Mouse (Mus musculus) cerebellum, adult 9-11 months (tissue): ENCODE results near the gene Ambra1.
A peak's percentile ranks its signal among the peaks of the same experiment; 100 is the strongest.

Source experiments
- DNase-seq: peaks from one replicate; pipeline ENCODE4 v3.0.0; 2022

Ambra1 gene

GRCm38 (mm10) chr2:91876000-91876805, 146.3 kb downstream of the Ambra1 start:
- DNase-seq = no peak

- DNase-seq = no peak
These were observed 146.8 kb downstream of the Ambra1 start for GRCm38 (mm10) chr2:91876806-91877140.

- DNase-seq = no peak
These were observed 148.7 kb downstream of the Ambra1 start for GRCm38 (mm10) chr2:91878387-91879180.

DNA sequence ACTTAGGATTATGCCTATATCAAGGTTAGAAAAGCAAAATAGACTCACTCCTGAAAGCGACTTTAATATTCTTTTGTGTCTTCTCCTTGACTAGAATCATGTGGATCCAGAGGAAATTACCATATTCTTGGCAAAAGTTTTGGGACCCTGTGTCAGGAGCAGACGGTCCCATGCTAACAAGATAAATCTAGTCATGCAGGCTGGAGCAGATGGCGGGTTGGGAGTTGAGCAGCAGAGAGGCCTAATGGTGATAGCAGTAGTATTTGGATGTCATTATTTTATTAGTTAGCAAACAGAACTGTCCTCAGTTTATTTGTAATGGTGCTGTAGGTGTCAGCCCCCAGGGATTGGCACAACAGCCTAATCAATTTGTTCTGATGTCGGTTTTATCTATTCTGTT, 154.0 kb downstream of the Ambra1 start:
- peak; percentile 53 for DNase-seq

GRCm38 (mm10) chr2:91884616-91885015, 154.7 kb downstream of the Ambra1 start:
- DNase-seq = no peak

- DNase-seq = no peak
These were observed 164.8 kb downstream of the Ambra1 start for GRCm38 (mm10) chr2:91894716-91895115.

- DNase-seq = no peak
These were observed 165.5 kb downstream of the Ambra1 start for GRCm38 (mm10) chr2:91895401-91895800.

DNA sequence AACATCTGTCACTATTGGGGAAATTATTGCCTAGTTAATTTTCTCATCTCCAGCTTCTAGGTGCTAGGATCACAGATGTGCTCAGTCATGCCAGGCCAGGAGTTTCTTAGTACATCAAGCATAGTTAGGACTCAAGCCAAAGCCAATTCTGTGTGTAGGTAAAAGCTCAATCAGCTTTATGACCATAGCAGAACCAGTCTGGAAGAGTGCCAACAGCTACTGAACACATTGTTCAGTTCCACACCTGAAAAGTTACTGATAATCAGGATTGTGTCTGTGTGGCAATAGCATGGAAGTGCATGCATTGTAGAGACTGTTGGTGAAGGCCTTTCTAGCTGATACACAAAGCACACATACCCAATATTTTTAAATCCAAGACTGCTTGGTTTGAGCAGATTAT, 168.0 kb downstream of the Ambra1 start:
- no peak for DNase-seq

DNA sequence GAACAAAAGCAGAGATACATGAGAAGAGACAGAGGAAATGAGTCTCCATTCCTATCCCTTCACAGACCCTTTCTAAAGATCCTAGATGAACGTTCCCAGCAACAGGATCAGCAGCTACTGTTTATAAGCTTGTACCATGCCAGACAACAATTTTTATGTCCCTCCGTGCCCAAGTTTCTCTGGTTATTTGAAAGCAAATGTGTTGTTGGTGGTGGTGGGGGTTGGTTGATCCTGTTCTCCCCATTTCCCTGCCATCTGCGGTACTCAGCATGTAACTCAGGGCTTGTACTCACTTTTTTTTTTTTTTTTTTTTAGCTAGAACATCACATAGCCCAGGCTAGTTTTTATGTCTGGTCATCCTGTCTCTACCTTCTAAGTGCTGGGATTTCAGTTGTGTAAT, 169.2 kb downstream of the Ambra1 start:
- no peak for DNase-seq

- no peak for DNase-seq
These were observed 170.5 kb downstream of the Ambra1 start for GRCm38 (mm10) chr2:91900431-91900830.

DNA sequence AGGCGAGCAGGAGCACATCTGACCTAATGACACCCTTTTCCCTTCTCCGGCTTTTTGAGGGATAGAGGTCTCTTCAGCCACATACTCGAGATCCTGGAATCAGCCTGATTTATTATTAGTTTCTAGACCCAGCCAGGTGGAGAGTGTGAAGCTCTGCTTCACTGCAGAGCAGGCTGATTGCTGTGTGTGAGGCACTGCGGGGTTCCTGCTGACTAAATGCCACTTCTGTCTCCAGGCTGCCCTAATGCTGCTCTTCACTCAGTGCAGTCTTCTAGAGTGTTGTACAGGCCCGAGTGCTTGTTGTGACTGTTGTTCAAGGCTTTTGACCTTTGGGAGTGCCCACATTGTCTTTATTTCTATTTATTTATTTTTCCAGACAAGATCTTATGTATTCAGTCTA, 172.4 kb downstream of the Ambra1 start:
- DNase-seq = peak; percentile 58

GRCm38 (mm10) chr2:91903171-91903925, 173.4 kb downstream of the Ambra1 start:
- DNase-seq = no peak

- no peak for DNase-seq
These were observed 174.8 kb downstream of the Ambra1 start for GRCm38 (mm10) chr2:91904618-91905307.

DNA sequence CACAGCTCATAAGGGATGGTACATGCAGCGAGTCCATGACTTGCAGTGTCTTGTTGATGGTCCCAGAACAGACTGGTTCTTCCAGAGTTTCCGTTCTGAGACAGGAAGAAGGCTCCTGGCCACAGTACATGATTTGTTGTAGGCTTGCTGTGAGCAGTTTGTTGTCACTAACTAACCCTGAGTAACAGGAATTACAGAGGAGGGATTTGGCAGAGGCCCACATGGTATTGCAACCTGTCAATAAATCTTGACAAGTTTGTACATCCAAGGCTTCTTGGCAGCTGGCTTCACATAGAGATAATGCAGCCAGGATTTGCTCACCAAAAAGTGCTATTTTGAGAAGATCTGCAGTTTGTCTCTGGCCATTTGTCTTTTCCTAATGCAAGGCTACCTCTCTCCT, 176.2 kb downstream of the Ambra1 start:
- no peak for DNase-seq

DNA sequence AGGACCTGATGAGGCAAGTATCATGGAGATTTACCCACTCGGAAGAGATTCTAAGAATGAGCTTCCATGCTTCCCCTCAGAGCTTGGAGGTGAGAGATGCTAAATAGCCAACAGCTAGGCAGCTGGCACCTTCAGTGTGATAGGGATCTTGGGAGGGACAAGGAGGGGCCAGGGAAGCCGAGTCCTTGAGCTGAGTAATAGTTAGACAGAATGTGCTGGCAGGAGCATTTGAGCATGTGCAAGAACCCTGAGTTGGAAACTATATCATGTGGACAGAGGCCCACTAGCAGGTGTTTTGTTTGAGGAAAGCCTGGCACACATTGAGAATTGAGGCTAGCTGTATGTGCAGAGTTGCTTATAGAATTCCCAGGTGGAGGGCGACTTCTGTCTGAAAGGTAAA, 182.7 kb downstream of the Ambra1 start:
- DNase-seq = no peak

- no peak for DNase-seq
These were observed 183.6 kb downstream of the Ambra1 start for GRCm38 (mm10) chr2:91913328-91914110.

GRCm38 (mm10) chr2:91916346-91916977, 186.5 kb downstream of the Ambra1 start:
- DNase-seq = no peak

DNA sequence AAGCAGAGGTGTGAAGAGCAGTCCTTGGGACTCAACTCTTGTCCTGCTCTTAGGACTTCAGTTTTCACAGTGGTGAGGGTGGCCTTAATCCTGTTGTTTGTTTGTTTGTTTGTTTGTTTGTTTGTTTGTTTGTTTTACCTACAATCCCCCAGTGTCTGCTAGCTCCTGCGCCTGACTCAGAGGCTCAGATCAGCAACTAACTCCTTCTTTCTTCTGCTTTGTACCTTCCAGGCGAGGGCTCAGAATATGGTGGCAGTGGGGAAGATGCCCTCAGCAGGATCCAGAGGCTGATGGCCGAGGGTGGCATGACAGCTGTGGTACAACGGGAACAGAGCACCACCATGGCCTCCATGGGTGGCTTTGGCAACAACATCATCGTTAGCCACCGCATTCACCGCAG, 187.2 kb downstream of the Ambra1 start:
- no peak for DNase-seq

GRCm38 (mm10) chr2:91920130-91920529, 190.2 kb downstream of the Ambra1 start:
- DNase-seq = no peak

DNA sequence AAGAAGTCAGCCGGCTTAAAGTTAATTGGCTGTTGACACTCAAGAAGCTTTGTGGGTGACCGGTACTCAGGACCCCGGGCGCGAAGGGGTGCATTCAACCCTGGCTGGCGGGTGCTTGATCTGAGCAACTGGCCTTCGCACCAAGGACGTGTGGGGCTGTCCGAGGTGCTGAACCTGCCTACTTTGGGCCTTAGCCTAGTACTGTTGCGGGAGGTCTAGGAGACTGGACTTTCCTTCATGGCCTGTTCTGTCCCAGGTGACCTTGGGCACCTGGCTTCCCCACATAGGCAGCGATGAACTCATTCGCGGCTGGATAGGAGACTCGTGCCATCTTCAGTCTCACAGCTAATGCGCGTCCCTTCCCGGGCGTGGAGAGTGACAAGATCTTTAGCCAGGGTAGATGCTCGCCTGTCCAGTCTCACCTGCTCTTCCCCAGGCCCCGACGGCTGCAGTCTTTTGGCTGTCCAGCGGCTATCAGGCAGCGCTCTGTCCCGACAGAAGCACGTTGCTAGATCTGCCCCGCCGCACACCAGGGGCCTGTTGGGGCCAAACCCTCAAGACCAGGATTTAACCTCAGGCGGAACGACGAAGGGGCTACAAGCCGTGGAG, 191.4 kb downstream of the Ambra1 start:
- no peak for DNase-seq
